Mouse (Mus musculus) lung, embryonic 14.5 days (tissue): ENCODE data around the gene Ltb. TPM values are rescaled to one million over a fixed set of nuclear protein-coding genes. Genes with fewer than 3 reads are reported as not detected.
"Not testable (repeated sequence)": the region's sequence is repeated elsewhere in the genome, so short reads cannot be mapped to it uniquely, and the experiment has no call there.

ENCODE experiments used
- ATAC-seq: fragments of 200-750 bp; cut with Nextera tagmentation; 2 replicates; pipeline ENCODE4 v1.8.0; 2017; ENCODE audit warnings: mild to moderate bottlenecking, moderate TSS enrichment, moderate library complexity; ENCODE audit not compliant: insufficient read depth
- DNase-seq: peaks from one replicate; pipeline ENCODE4 v3.0.0-alpha.2; 2015
- H3K27ac ChIP-seq: fragments of 300-500 bp; sonication (generic); 2 replicates; pipeline ENCODE4 v1.5.1; 2014; ENCODE audit warnings: low read depth, mild to moderate bottlenecking, moderate library complexity
- H3K27me3 ChIP-seq: fragments of 300-500 bp; sonication (generic); 2 replicates; pipeline ENCODE4 v1.6.1; 2014; ENCODE audit warnings: low read length, control low read depth; ENCODE audit not compliant: insufficient read depth
- H3K36me3 ChIP-seq: fragments of 300-500 bp; sonication (generic); 2 replicates; pipeline ENCODE4 v1.6.1; 2014; ENCODE audit warnings: control low read depth; ENCODE audit not compliant: insufficient read depth
- H3K4me1 ChIP-seq: fragments of 300-500 bp; sonication (generic); 2 replicates; pipeline ENCODE4 v1.6.1; 2014; ENCODE audit warnings: antibody characterized with exemption, control low read depth; ENCODE audit not compliant: insufficient read depth
- H3K4me2 ChIP-seq: fragments of 300-500 bp; sonication (generic); 2 replicates; pipeline ENCODE4 v1.6.1; 2014; ENCODE audit warnings: mild to moderate bottlenecking
- H3K4me3 ChIP-seq: fragments of 300-500 bp; sonication (generic); 2 replicates; pipeline ENCODE4 v1.5.1; 2014; ENCODE audit warnings: low read depth, low read length
- H3K9ac ChIP-seq: fragments of 300-500 bp; sonication (generic); 2 replicates; pipeline ENCODE4 v1.6.1; 2014
- H3K9me3 ChIP-seq: fragments of 300-500 bp; sonication (generic); 2 replicates; pipeline ENCODE4 v1.6.1; 2016; ENCODE audit warnings: low read depth, low read length, control low read depth
- CTCF ChIP-seq: IDR thresholded peaks from 2 replicates; pipeline ENCODE4 v1.5.1; 2016; ENCODE audit warnings: antibody characterized with exemption, low read depth
- WGBS: fragments of 180-500 bp; shearing (Covaris S2); extraction: QIAGEN DNeasy Blood & Tissue Kit; methylation state at CpG from one replicate; pipeline ENCODE4 v1.1.7; 2014; 5-methylcytosine and 5-hydroxymethylcytosine counted together
- polyA plus RNA-seq: library from polyadenylated mRNA; unstranded; fragments of >200 nt; fragmentation: Nextera tagmentation; extraction: Ambion mirVana; gene quantifications from 2 replicates; pipeline ENCODE4 v1.2.1, GENCODE M21; 2014

Gene Ltb
- polyA plus RNA-seq, 1 experiment from 2014 or later: not detected

GRCm38 (mm10) chr17:35231022-35231421 is 36.8 kb downstream of the Ltb start:
- Histone ChIP-seq H3K27me3 (no peaks in the 10 kb centered on the region), H3K36me3 (peaks cover 46% of the 10 kb centered on the region), H3K9ac (peak overlapping the region; percentile 13; the same call in 1 of the 2 replicates), H3K9me3 (no peaks in the 10 kb centered on the region), H3K27ac (no peak overlapping the region), H3K4me1 (peaks cover 13% of the 10 kb centered on the region; the same call in 1 of the 2 replicates), H3K4me2 (no peak overlapping the region), H3K4me3 (no peak overlapping the region)
- ATAC-seq (no peak), DNase-seq (no peak)
- TF ChIP-seq CTCF: no peak
- 90% methylated on average over 10 of the region's 10 CpGs for whole genome bisulfite sequencing

GRCm38 (mm10) chr17:35232043-35232442 is 37.8 kb downstream of the Ltb start:
- ATAC-seq (no peak), DNase-seq (peak; percentile 95)
- peak; percentile 92 for TF ChIP-seq CTCF
- peaks cover 13% of the 10 kb centered on the region; the same call in 1 of the 2 replicates for H3K4me1 ChIP-seq
- no peak overlapping the region for H3K4me2 ChIP-seq
- 14% methylated on average over 12 of the region's 12 CpGs for WGBS
- H3K27ac ChIP-seq: no peak overlapping the region
- H3K27me3 ChIP-seq: no peaks in the 10 kb centered on the region
- H3K4me3 ChIP-seq: no peak overlapping the region
- H3K9me3 ChIP-seq: no peaks in the 10 kb centered on the region
- H3K36me3 ChIP-seq: peaks cover 45% of the 10 kb centered on the region
- no peak overlapping the region for H3K9ac ChIP-seq

GRCm38 (mm10) chr17:35232659-35233058 is 38.4 kb downstream of the Ltb start:
- TF ChIP-seq CTCF: no peak
- WGBS: 68% methylated on average over 5 of the region's 5 CpGs
- H3K9ac ChIP-seq: no peak overlapping the region
- no peaks in the 10 kb centered on the region for H3K27me3 ChIP-seq
- DNase-seq: no peak
- H3K4me2 ChIP-seq: peak overlapping the region; percentile 71; the same call in 1 of the 2 replicates
- peaks cover 13% of the 10 kb centered on the region; the same call in 1 of the 2 replicates for H3K4me1 ChIP-seq
- H3K9me3 ChIP-seq: no peaks in the 10 kb centered on the region
- H3K27ac ChIP-seq: peak overlapping the region; percentile 85; the same call in 1 of the 2 replicates
- H3K4me3 ChIP-seq: no peak overlapping the region
- peaks cover 42% of the 10 kb centered on the region for H3K36me3 ChIP-seq
- no peak for ATAC-seq

GRCm38 (mm10) chr17:35233114-35233980 is 39.1 kb downstream of the Ltb start, which contains the start of gene Atp6v1g2:
TSS of gene Atp6v1g2 (plus strand) at chr17:35233660.
- peak; percentile 7; the same call in 1 of the 2 replicates for ATAC-seq
- H3K36me3 ChIP-seq: peaks cover 35% of the 10 kb centered on the region
- peaks cover 13% of the 10 kb centered on the region; the same call in 1 of the 2 replicates for H3K4me1 ChIP-seq
- H3K9ac ChIP-seq: peak within 1 kb of the TSS; percentile 86
- H3K27me3 ChIP-seq: no peaks in the 10 kb centered on the region
- H3K4me3 ChIP-seq: peak within 1 kb of the TSS; percentile 65
- WGBS: 38% methylated on average over 18 of the region's 18 CpGs
- peak within 1 kb of the TSS; percentile 71 for H3K4me2 ChIP-seq
- peak; percentile 84 for DNase-seq
- no peaks in the 10 kb centered on the region for H3K9me3 ChIP-seq
- TF ChIP-seq CTCF: no peak
- H3K27ac ChIP-seq: peak within 1 kb of the TSS; percentile 97

- H3K4me2 ChIP-seq: peak overlapping the region; percentile 71
- H3K27ac ChIP-seq: peak overlapping the region; percentile 97
- not testable (repeated sequence) for DNase-seq, H3K27me3 ChIP-seq, H3K9ac ChIP-seq, H3K9me3 ChIP-seq, ATAC-seq
- peaks cover 13% of the 10 kb centered on the region; the same call in 1 of the 2 replicates for H3K4me1 ChIP-seq
- H3K4me3 ChIP-seq: peak overlapping the region; percentile 65
- peaks cover 28% of the 10 kb centered on the region for H3K36me3 ChIP-seq
- WGBS: 76% methylated on average over 7 of the region's 7 CpGs
Observed at GRCm38 (mm10) chr17:35234090-35234489, 39.9 kb downstream of the Ltb start.

GRCm38 (mm10) chr17:35234903-35235302 is 40.7 kb downstream of the Ltb start:
- Histone ChIP-seq H3K27me3 (no peaks in the 10 kb centered on the region), H3K9ac (peak overlapping the region; percentile 86), H3K4me3 (peak overlapping the region; percentile 65), H3K27ac (peak overlapping the region; percentile 97), H3K9me3 (no peaks in the 10 kb centered on the region), H3K4me1 (peaks cover 13% of the 10 kb centered on the region; the same call in 1 of the 2 replicates), H3K4me2 (peak overlapping the region; percentile 71), H3K36me3 (peaks cover 20% of the 10 kb centered on the region)
- peak; percentile 76 for DNase-seq
- 4% methylated on average over 31 of the region's 31 CpGs for WGBS
- ATAC-seq: peak; percentile 25
- TF ChIP-seq CTCF: no peak
